Mouse (Mus musculus) E14TG2a.4 (cell line): ENCODE measurements around the gene Eif3a.

Source experiments
- CTCF ChIP-seq: conservative IDR thresholded peaks from 2 replicates; pipeline ENCODE4 v1.5.1; 2014; ENCODE audit warnings: low read length
- NANOG ChIP-seq: IDR thresholded peaks from 2 replicates; pipeline ENCODE4 v1.6.1; 2014; ENCODE audit warnings: borderline replicate concordance, low read length, mixed read lengths
- POU5F1 ChIP-seq: IDR thresholded peaks from 2 replicates; pipeline ENCODE4 v1.6.1; 2014; ENCODE audit warnings: low read length, borderline replicate concordance

GRCm38 (mm10) chr19:60740560-60740959 is 49.9 kb downstream of the Eif3a start:
- TF ChIP-seq CTCF (0 out of 2 replicates have a peak, but pooled peaks have one; percentile 19), POU5F1 (no peak), NANOG (no peak)
